Mouse (Mus musculus): ENCODE data around the gene Gm49322. TPM values are rescaled to one million over a fixed set of nuclear protein-coding genes. Genes with fewer than 3 reads are reported as not detected.

Gene Gm49322
- polyA plus RNA-seq, 1 experiment = 4.2 TPM

- WGBS = 45% methylated on average over 12 of the region's 12 CpGs
- Histone ChIP-seq H3K27ac (ENCODE audit: insufficient read depth, low read length) (0 out of 2 replicates have a peak overlapping the region, but pooled peaks have one; percentile 7), H3K27me3 (ENCODE audit: control insufficient read depth, insufficient read depth, low read length) (no peaks in the 10 kb centered on the region), H3K4me1 (ENCODE audit: control insufficient read depth, insufficient read depth, low read length) (peaks cover 47% of the 10 kb centered on the region), H3K4me3 (replicated peaks; ENCODE audit: insufficient read depth, low read depth, low read length) (no peak overlapping the region)
- TF ChIP-seq CTCF (IDR thresholded peaks at IDR 0.05; ENCODE audit: borderline replicate concordance, insufficient read depth, low read depth, low read length) (no peak), POLR2A (IDR thresholded peaks at IDR 0.05; ENCODE audit: borderline replicate concordance, insufficient read depth, low read length) (no peak)
- no peak for DNase-seq
Measured at GRCm38 (mm10) chr10:80584642-80585552, 20.9 kb upstream of the Gm49322 start.

- WGBS = 87% methylated on average over 8 of the region's 8 CpGs
- TF ChIP-seq POLR2A (IDR thresholded peaks at IDR 0.05; ENCODE audit: borderline replicate concordance, insufficient read depth, low read length) (no peak), CTCF (IDR thresholded peaks at IDR 0.05; ENCODE audit: borderline replicate concordance, insufficient read depth, low read depth, low read length) (no peak)
- DNase-seq = no peak
- Histone ChIP-seq H3K27me3 (ENCODE audit: control insufficient read depth, insufficient read depth, low read length) (no peaks in the 10 kb centered on the region), H3K4me1 (ENCODE audit: control insufficient read depth, insufficient read depth, low read length) (peaks cover 47% of the 10 kb centered on the region), H3K4me3 (replicated peaks; ENCODE audit: insufficient read depth, low read depth, low read length) (no peak overlapping the region), H3K27ac (ENCODE audit: insufficient read depth, low read length) (no peak overlapping the region)
Measured at GRCm38 (mm10) chr10:80585581-80585980, 20.2 kb upstream of the Gm49322 start.

- peak overlapping the region; percentile 2; the same call in 1 of the 2 replicates for H3K27ac ChIP-seq (ENCODE audit: insufficient read depth, low read length)
- H3K4me1 ChIP-seq (ENCODE audit: control insufficient read depth, insufficient read depth, low read length) = peaks cover 47% of the 10 kb centered on the region
- DNase-seq = no peak
- WGBS = 90% methylated on average over 47 of the region's 51 CpGs
- no peak for TF ChIP-seq CTCF (IDR thresholded peaks at IDR 0.05; ENCODE audit: borderline replicate concordance, insufficient read depth, low read depth, low read length)
- no peak for TF ChIP-seq POLR2A (IDR thresholded peaks at IDR 0.05; ENCODE audit: borderline replicate concordance, insufficient read depth, low read length)
- H3K4me3 ChIP-seq (replicated peaks; ENCODE audit: insufficient read depth, low read depth, low read length) = no peak overlapping the region
- H3K27me3 ChIP-seq (ENCODE audit: control insufficient read depth, insufficient read depth, low read length) = no peaks in the 10 kb centered on the region
Measured at GRCm38 (mm10) chr10:80586407-80587304, 19.2 kb upstream of the Gm49322 start.

GRCm38 (mm10) chr10:80587305-80587657 lies 18.5 kb upstream of the Gm49322 start:
- no peak for TF ChIP-seq POLR2A (IDR thresholded peaks at IDR 0.05; ENCODE audit: borderline replicate concordance, insufficient read depth, low read length)
- TF ChIP-seq CTCF (IDR thresholded peaks at IDR 0.05; ENCODE audit: borderline replicate concordance, insufficient read depth, low read depth, low read length) = no peak
- Histone ChIP-seq H3K27me3 (ENCODE audit: control insufficient read depth, insufficient read depth, low read length) (no peaks in the 10 kb centered on the region), H3K4me1 (ENCODE audit: control insufficient read depth, insufficient read depth, low read length) (peaks cover 47% of the 10 kb centered on the region), H3K27ac (ENCODE audit: insufficient read depth, low read length) (peak overlapping the region; percentile 2; the same call in 1 of the 2 replicates), H3K4me3 (replicated peaks; ENCODE audit: insufficient read depth, low read depth, low read length) (no peak overlapping the region)
- DNase-seq = no peak
- 17% methylated on average over 4 of the region's 4 CpGs for WGBS

- TF ChIP-seq CTCF (IDR thresholded peaks at IDR 0.05; ENCODE audit: borderline replicate concordance, insufficient read depth, low read depth, low read length) = no peak
- no peak for TF ChIP-seq POLR2A (IDR thresholded peaks at IDR 0.05; ENCODE audit: borderline replicate concordance, insufficient read depth, low read length)
- DNase-seq = peak in 1 of 2 experiments; percentile 36
- WGBS = 5% methylated on average over 12 of the region's 12 CpGs
Measured at GRCm38 (mm10) chr10:80589127-80589878, 16.5 kb upstream of the Gm49322 start.

GRCm38 (mm10) chr10:80589879-80590854 lies 15.7 kb upstream of the Gm49322 start, which contains the start of gene Abhd17a:
Gene Abhd17a, minus strand, starts transcription at chr10:80590341.
- H3K27me3 ChIP-seq (ENCODE audit: control insufficient read depth, insufficient read depth, low read length) = no peaks in the 10 kb centered on the region
- peaks cover 30% of the 10 kb centered on the region for H3K4me1 ChIP-seq (ENCODE audit: control insufficient read depth, insufficient read depth, low read length)
- H3K4me3 ChIP-seq (replicated peaks; ENCODE audit: insufficient read depth, low read depth, low read length) = peak within 1 kb of the TSS; percentile 93
- no peak for TF ChIP-seq CTCF (IDR thresholded peaks at IDR 0.05; ENCODE audit: borderline replicate concordance, insufficient read depth, low read depth, low read length)
- TF ChIP-seq POLR2A (IDR thresholded peaks at IDR 0.05; ENCODE audit: borderline replicate concordance, insufficient read depth, low read length) = peak; percentile 85
- peak; percentile 91 to 97 for DNase-seq
- H3K27ac ChIP-seq (ENCODE audit: insufficient read depth, low read length) = peak within 1 kb of the TSS; percentile 37
- WGBS = under 1% methylated on average over 73 of the region's 73 CpGs

More at GRCm38 (mm10) chr10:80589127-80589878, 16.5 kb upstream of the Gm49322 start:
- Histone ChIP-seq H3K27me3 (ENCODE audit: control insufficient read depth, insufficient read depth, low read length) (no peaks in the 10 kb centered on the region), H3K27ac (ENCODE audit: insufficient read depth, low read length) (peak overlapping the region; percentile 37), H3K4me3 (replicated peaks; ENCODE audit: insufficient read depth, low read depth, low read length) (peak overlapping the region; percentile 93), H3K4me1 (ENCODE audit: control insufficient read depth, insufficient read depth, low read length) (peaks cover 39% of the 10 kb centered on the region)
